Mouse (Mus musculus) testis, adult 2 months (tissue): ENCODE data around the gene Drd2.

Source experiments
- CTCF ChIP-seq: fragments of 200-500 bp; IDR thresholded peaks from 2 replicates; pipeline ENCODE4 v1.5.1; 2012; ENCODE audit warnings: low read depth, mild to moderate bottlenecking, inconsistent platforms, low read length, moderate library complexity; ENCODE audit not compliant: control insufficient read depth, insufficient read depth, insufficient replicate concordance
- POLR2A ChIP-seq: fragments of 200-500 bp; IDR thresholded peaks from 2 replicates; pipeline ENCODE4 v1.6.1; 2012; ENCODE audit warnings: low read depth, mild to moderate bottlenecking, inconsistent platforms, low read length, moderate library complexity; ENCODE audit not compliant: control insufficient read depth

DNA sequence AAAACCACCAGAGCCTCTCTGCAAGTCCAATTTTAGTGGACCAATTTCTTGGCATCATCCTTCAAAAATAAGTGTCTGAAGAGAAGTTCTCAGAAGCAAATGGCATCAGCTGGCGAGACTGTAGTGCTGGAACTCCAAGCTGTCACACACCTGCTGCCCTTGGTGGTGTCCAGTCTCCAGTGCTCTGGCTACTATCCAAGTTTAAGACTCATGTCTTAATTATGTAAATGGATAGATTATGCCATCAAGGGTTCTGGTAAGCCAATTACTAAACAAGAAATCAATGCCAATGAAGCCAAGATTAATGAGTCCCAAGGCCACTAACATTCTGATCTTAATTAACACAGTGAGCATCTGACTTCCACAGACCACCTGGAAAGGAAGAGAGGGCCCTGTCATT lies 45.3 kb upstream of the Drd2 start:
- no peak for TF ChIP-seq CTCF
- no peak for TF ChIP-seq POLR2A
